16 mouse cellular contexts compared by ENCODE assay signal in the genomic region with DNA sequence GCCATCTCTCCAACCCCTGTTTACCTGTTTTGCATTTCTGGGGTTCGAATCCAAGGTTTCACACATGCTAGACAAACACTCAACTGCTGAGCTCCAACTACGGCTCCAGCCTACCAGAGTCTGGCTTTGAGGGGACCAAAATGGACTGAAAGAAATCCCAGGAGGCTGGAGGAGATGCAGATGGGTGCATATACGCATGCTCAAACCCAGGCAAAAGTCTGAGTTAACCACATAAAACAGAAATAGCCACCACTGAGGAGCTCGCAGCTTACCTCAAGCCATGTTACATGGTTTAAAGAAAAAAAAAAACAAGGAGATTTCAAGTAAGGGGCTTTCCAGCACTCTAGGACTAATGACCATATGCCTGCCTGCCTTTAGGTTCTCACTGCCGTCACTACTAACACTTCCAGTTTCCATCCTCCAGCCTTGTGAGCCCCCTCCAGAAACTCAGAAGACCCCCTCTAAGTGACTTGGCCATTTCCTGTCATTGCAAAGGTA.
"Had no signal": no experiment of that assay in that cellular context is flagged by ENCODE, and none has a peak within 500 bp of the region (broad histone marks: within the 10 kb centered on the region; RNA-seq: fewer than 3 reads in every experiment).

No protein-coding gene starts in this region.

- H3K27ac ChIP-seq: liver, embryonic 14.5 days; midbrain, embryonic 10.5 days; midbrain, embryonic 12.5 days; neural tube, embryonic 13.5 days; neural tube, embryonic 15.5 days had no signal

- H3K9ac ChIP-seq: liver, embryonic 14.5 days; lung, embryonic 14.5 days; midbrain, embryonic 12.5 days; neural tube, embryonic 13.5 days; neural tube, embryonic 15.5 days had no signal

- H3K4me1 ChIP-seq: midbrain, embryonic 10.5 days; midbrain, embryonic 12.5 days; neural tube, embryonic 13.5 days; neural tube, embryonic 15.5 days had no signal

- H3K4me3 ChIP-seq: midbrain, embryonic 10.5 days; midbrain, embryonic 12.5 days; myocyte; neural tube, embryonic 13.5 days; neural tube, embryonic 15.5 days had no signal

- H3K27me3 ChIP-seq: midbrain, embryonic 12.5 days; neural tube, embryonic 13.5 days; neural tube, embryonic 15.5 days had no signal

- H3K36me3 ChIP-seq: midbrain, embryonic 10.5 days; midbrain, embryonic 12.5 days; neural tube, embryonic 13.5 days; neural tube, embryonic 15.5 days had no signal

- ATAC-seq: midbrain, embryonic 16.5 days had no signal

- DNase-seq: lung, adult 18-20 months; lung, embryonic 14.5 days; lung, postnatal 10 days; lung, postnatal 4 days; midbrain, embryonic 14.5 days; right cerebral cortex, postnatal 14 days; thymus, adult 18-20 months; thymus, postnatal 14 days; thymus, postnatal 36 days had no signal
